Comparison of ENCODE assay signal across 12 mouse cellular contexts in genomic region chr19:54041029-54041367, GRCm38 (mm10). TPM values are rescaled to one million over a fixed set of nuclear protein-coding genes. Genes with fewer than 3 reads are reported as not detected.
DNase-seq lines count a peak whose midpoint lies in the region; ATAC-seq lines count a peak whose summit lies in the region.
"Had no signal": no experiment of that assay in that cellular context is flagged by ENCODE, and none has a peak within 500 bp of the region (broad histone marks: within the 10 kb centered on the region; RNA-seq: fewer than 3 reads in every experiment).

No protein-coding gene starts in this region.

- peaks cover 1% of the 10 kb centered on the region; the same call in 1 of the 2 replicates for H3K27me3 ChIP-seq in midbrain, embryonic 15.5 days (replicated peaks)
- 0 out of 2 replicates have a peak, but pooled peaks cover 2% of the 10 kb centered on the region for H3K27me3 ChIP-seq in midbrain, embryonic 16.5 days (ENCODE audit: control insufficient read depth, insufficient read depth, low read depth, low read length)
- peaks cover 13% of the 10 kb centered on the region for H3K27me3 ChIP-seq in stomach, embryonic 16.5 days (ENCODE audit: control insufficient read depth, insufficient read depth, low read length)

- H3K4me2 ChIP-seq in midbrain, embryonic 15.5 days: peak overlapping the region; percentile 11; the same call in 1 of the 2 replicates
- no peak overlapping the region for H3K4me2 ChIP-seq in midbrain, embryonic 16.5 days (ENCODE audit: low read length)
- peak overlapping the region; percentile 17; the same call in 1 of the 2 replicates for H3K4me2 ChIP-seq in stomach, embryonic 16.5 days (ENCODE audit: low read depth, low read length)

- H3K9ac ChIP-seq in midbrain, embryonic 15.5 days: no peak overlapping the region
- no peak overlapping the region for H3K9ac ChIP-seq in midbrain, embryonic 16.5 days (ENCODE audit: low read depth, low read length)
- no peak overlapping the region for H3K9ac ChIP-seq in stomach, embryonic 16.5 days (ENCODE audit: low read length)

- ATAC-seq in midbrain, embryonic 15.5 days (replicated peaks): no peak
- no peak for ATAC-seq in midbrain, embryonic 16.5 days
- ATAC-seq in inflammation-experienced regulatory T-cells, adult 6 months: peak; percentile 47
- no peak for ATAC-seq in stomach, embryonic 16.5 days (ENCODE audit: insufficient read depth, low FRiP score)

- peaks cover 12% of the 10 kb centered on the region for H3K4me1 ChIP-seq in midbrain, embryonic 15.5 days
- H3K4me1 ChIP-seq in midbrain, embryonic 16.5 days (ENCODE audit: control insufficient read depth, insufficient read depth, low read length): peaks cover 7% of the 10 kb centered on the region; the same call in 1 of the 2 replicates
- H3K4me1 ChIP-seq in stomach, embryonic 16.5 days (ENCODE audit: control insufficient read depth, insufficient read depth, low read length): peaks cover 10% of the 10 kb centered on the region

- no peaks in the 10 kb centered on the region for H3K9me3 ChIP-seq in midbrain, embryonic 15.5 days
- H3K9me3 ChIP-seq in midbrain, embryonic 16.5 days (replicated peaks; ENCODE audit: control insufficient read depth, low read length, poor library complexity, severe bottlenecking): no peaks in the 10 kb centered on the region
- H3K9me3 ChIP-seq in stomach, embryonic 16.5 days (replicated peaks; ENCODE audit: control insufficient read depth, low read length): no peaks in the 10 kb centered on the region

- H3K4me3 ChIP-seq in midbrain, embryonic 15.5 days: no peak overlapping the region
- no peak overlapping the region for H3K4me3 ChIP-seq in midbrain, embryonic 16.5 days (ENCODE audit: low read depth, low read length)
- no peak overlapping the region for H3K4me3 ChIP-seq in stomach, embryonic 16.5 days (replicated peaks; ENCODE audit: low read length)

- DNase-seq in cerebellum, postnatal 25 days: peak; percentile 20 to 25
- no peak for DNase-seq in cerebellum, postnatal 36 days
- no peak for DNase-seq in layer of hippocampus, adult 9-10 months (ENCODE audit: low spot score)
- DNase-seq in frontal cortex, postnatal 36 days (ENCODE audit: low spot score in 2 of 2): no peak
- DNase-seq: cerebellum, adult 18-20 months; gastrocnemius, postnatal 36 days; kidney, adult 11 months; right cerebral cortex, postnatal 4 days had no signal

- H3K36me3 ChIP-seq in midbrain, embryonic 15.5 days (replicated peaks): 0 out of 2 replicates have a peak, but pooled peaks cover 4% of the 10 kb centered on the region
- H3K36me3 ChIP-seq in midbrain, embryonic 16.5 days (ENCODE audit: control insufficient read depth, insufficient read depth, low read length): peaks cover 4% of the 10 kb centered on the region; the same call in 1 of the 2 replicates
- H3K36me3 ChIP-seq in stomach, embryonic 16.5 days (ENCODE audit: control insufficient read depth, insufficient read depth, low read length): no peaks in the 10 kb centered on the region

- WGBS in midbrain, embryonic 15.5 days: 49% methylated on average over 5 of the region's 5 CpGs
- WGBS in midbrain, embryonic 16.5 days: 39% methylated on average over 5 of the region's 5 CpGs
- 31% methylated on average over 5 of the region's 5 CpGs for WGBS in stomach, embryonic 16.5 days

- H3K27ac ChIP-seq in midbrain, embryonic 15.5 days: no peak overlapping the region
- H3K27ac ChIP-seq in midbrain, embryonic 16.5 days (ENCODE audit: low read length): no peak overlapping the region
- H3K27ac ChIP-seq in stomach, embryonic 16.5 days (ENCODE audit: low read length): peak overlapping the region; percentile 83

RNA-seq across cellular contexts. Expression of gene Adra2a, which starts 3.0 kb away (rescaled TPM):
- 3.2 and 3.7 TPM in 2 replicates for polyA plus RNA-seq in midbrain, embryonic 15.5 days (2015; fragmentation: Nextera tagmentation; extraction: Ambion mirVana)
- polyA plus RNA-seq in midbrain, embryonic 16.5 days (2015; fragmentation: Nextera tagmentation; extraction: Ambion mirVana): 1.9 and 3.3 TPM in 2 replicates
- not detected for polyA plus RNA-seq in inflammation-experienced regulatory T-cells, adult 6 months (2017; shearing (Covaris generic))
- 0.31 and 0.32 TPM in 2 replicates for polyA plus RNA-seq in stomach, embryonic 16.5 days (2015; fragmentation: Nextera tagmentation; extraction: Ambion mirVana)

Comparison
In these comparisons a context has a peak if more than half of its experiments do, and no peak if none do; other contexts are left out.
1. DNase-seq: peak in cerebellum, postnatal 25 days (2 of 2); none in cerebellum, postnatal 36 days (0 of 2), layer of hippocampus, adult 9-10 months (single experiment) and frontal cortex, postnatal 36 days (0 of 2).